ENCODE assay signal across 8 mouse cellular contexts in genomic region chr6:32320254-32320653, GRCm38 (mm10).
A peak's percentile ranks its signal among the peaks of the same experiment; 100 is the strongest.
DNase-seq lines count a peak whose midpoint lies in the region; ATAC-seq and TF ChIP-seq lines count a peak whose summit lies in the region.

No protein-coding gene starts in this region.

- TF ChIP-seq CTCF in brain, embryonic 14.5 days (IDR thresholded peaks at IDR 0.05; ENCODE audit: borderline replicate concordance, extremely low read depth, insufficient read depth, insufficient read length), result peak; percentile 66

- peak; percentile 21 for DNase-seq in urinary bladder, postnatal 14 days (ENCODE audit: low spot score)
- DNase-seq in urinary bladder, postnatal 10 days (ENCODE audit: low spot score), result no peak
- DNase-seq in brain, embryonic 14.5 days (ENCODE audit: low read depth), result peak; percentile 46
- DNase-seq in thymus, postnatal 36 days, result peak; percentile 6 to 8
- DNase-seq in forebrain, embryonic 14.5 days (ENCODE audit: low spot score), result no peak
- no peak for DNase-seq in urinary bladder, adult 2 months (ENCODE audit: low spot score)

- no peaks in the 10 kb centered on the region for H3K36me3 ChIP-seq in hindbrain, embryonic 15.5 days
- H3K36me3 ChIP-seq in hindbrain, embryonic 16.5 days (ENCODE audit: control insufficient read depth, insufficient read depth, low read length), result no peaks in the 10 kb centered on the region
- H3K36me3 ChIP-seq in forebrain, embryonic 14.5 days (ENCODE audit: control insufficient read depth, insufficient read depth, low read length), result no peaks in the 10 kb centered on the region

- no peak for TF ChIP-seq POLR2A in brain, embryonic 14.5 days (IDR thresholded peaks at IDR 0.05; ENCODE audit: borderline replicate concordance, extremely low read depth, insufficient read depth, insufficient read length, poor library complexity, severe bottlenecking)

- H3K4me1 ChIP-seq in hindbrain, embryonic 15.5 days (replicated peaks), result peaks cover 21% of the 10 kb centered on the region
- peaks cover 5% of the 10 kb centered on the region for H3K4me1 ChIP-seq in hindbrain, embryonic 16.5 days (ENCODE audit: control insufficient read depth, insufficient read depth, low read depth, low read length)
- no peaks in the 10 kb centered on the region for H3K4me1 ChIP-seq in forebrain, embryonic 14.5 days (ENCODE audit: control insufficient read depth, insufficient read depth, low read length)

- no peak overlapping the region for H3K4me3 ChIP-seq in hindbrain, embryonic 15.5 days
- H3K4me3 ChIP-seq in hindbrain, embryonic 16.5 days (ENCODE audit: low read length), result no peak overlapping the region
- H3K4me3 ChIP-seq in forebrain, embryonic 14.5 days (ENCODE audit: low read depth, low read length), result no peak overlapping the region

- ATAC-seq in hindbrain, embryonic 15.5 days (ENCODE audit: low FRiP score, low read depth), result 0 out of 2 replicates have a peak, but pooled peaks have one; percentile 27
- no peak for ATAC-seq in hindbrain, embryonic 16.5 days
- ATAC-seq in forebrain, embryonic 14.5 days, result no peak

- H3K27me3 ChIP-seq in hindbrain, embryonic 15.5 days, result no peaks in the 10 kb centered on the region
- no peaks in the 10 kb centered on the region for H3K27me3 ChIP-seq in hindbrain, embryonic 16.5 days (replicated peaks; ENCODE audit: control insufficient read depth, insufficient read depth, low read length)
- H3K27me3 ChIP-seq in forebrain, embryonic 14.5 days (replicated peaks; ENCODE audit: control insufficient read depth, insufficient read depth, low read length), result no peaks in the 10 kb centered on the region

- no peaks in the 10 kb centered on the region for H3K9me3 ChIP-seq in hindbrain, embryonic 15.5 days
- no peaks in the 10 kb centered on the region for H3K9me3 ChIP-seq in hindbrain, embryonic 16.5 days (ENCODE audit: control insufficient read depth, low read length)
- H3K9me3 ChIP-seq in forebrain, embryonic 14.5 days (replicated peaks; ENCODE audit: control insufficient read depth, low read length), result no peaks in the 10 kb centered on the region

- H3K27ac ChIP-seq in hindbrain, embryonic 15.5 days (replicated peaks), result no peak overlapping the region
- H3K27ac ChIP-seq in hindbrain, embryonic 16.5 days (ENCODE audit: low read depth, low read length), result no peak overlapping the region
- H3K27ac ChIP-seq in forebrain, embryonic 14.5 days (ENCODE audit: low read depth, low read length), result no peak overlapping the region

- H3K9ac ChIP-seq in hindbrain, embryonic 15.5 days, result no peak overlapping the region
- no peak overlapping the region for H3K9ac ChIP-seq in hindbrain, embryonic 16.5 days (ENCODE audit: low read depth, low read length)
- no peak overlapping the region for H3K9ac ChIP-seq in forebrain, embryonic 14.5 days (ENCODE audit: low read length)

- WGBS in hindbrain, embryonic 15.5 days, result 38% methylated on average over 3 of the region's 3 CpGs
- WGBS in hindbrain, embryonic 16.5 days, result 33% methylated on average over 3 of the region's 3 CpGs
- 27% methylated on average over 3 of the region's 3 CpGs for WGBS in forebrain, embryonic 14.5 days

- H3K4me2 ChIP-seq in hindbrain, embryonic 15.5 days, result no peak overlapping the region
- H3K4me2 ChIP-seq in hindbrain, embryonic 16.5 days (ENCODE audit: low read length), result no peak overlapping the region
- no peak overlapping the region for H3K4me2 ChIP-seq in forebrain, embryonic 14.5 days (ENCODE audit: low read length)

Comparison
In these comparisons a context has a peak if more than half of its experiments do, and no peak if none do; other contexts are left out.
1. DNase-seq: peak in urinary bladder, postnatal 14 days (single experiment), brain, embryonic 14.5 days (single experiment) and thymus, postnatal 36 days (2 of 2); none in urinary bladder, postnatal 10 days (single experiment), forebrain, embryonic 14.5 days (single experiment) and urinary bladder, adult 2 months (single experiment).